Mouse (Mus musculus): Measurements from ENCODE around the gene Foxc2. TPM values are rescaled to one million over a fixed set of nuclear protein-coding genes. Genes with fewer than 3 reads are reported as not detected.
A peak's percentile ranks its signal among the peaks of the same experiment; 100 is the strongest.

Gene Foxc2
- polyA plus RNA-seq, 1 experiment: 1.3 TPM

GRCm38 (mm10) chr8:121079201-121079600 lies 36.8 kb upstream of the Foxc2 start:
- Histone ChIP-seq H3K4me1 (ENCODE audit: control insufficient read depth, insufficient read depth, low read length) (no peaks in the 10 kb centered on the region), H3K4me3 (ENCODE audit: insufficient read depth, low read length) (no peak overlapping the region), H3K27ac (ENCODE audit: insufficient read depth, low read length) (no peak overlapping the region)
- TF ChIP-seq POLR2A (IDR thresholded peaks at IDR 0.05; ENCODE audit: extremely low read depth, insufficient read depth, low read length): no peak
- TF ChIP-seq CTCF (IDR thresholded peaks at IDR 0.05; ENCODE audit: extremely low read depth, insufficient read depth, low read length): no peak

- TF ChIP-seq CTCF (IDR thresholded peaks at IDR 0.05; ENCODE audit: extremely low read depth, insufficient read depth, low read length): no peak
- no peak for TF ChIP-seq POLR2A (IDR thresholded peaks at IDR 0.05; ENCODE audit: extremely low read depth, insufficient read depth, low read length)
- no peak overlapping the region for H3K27ac ChIP-seq (ENCODE audit: insufficient read depth, low read length)
- no peak overlapping the region for H3K4me3 ChIP-seq (ENCODE audit: insufficient read depth, low read length)
- H3K4me1 ChIP-seq (ENCODE audit: control insufficient read depth, insufficient read depth, low read length): no peaks in the 10 kb centered on the region
Measured at GRCm38 (mm10) chr8:121079944-121080343, 36.0 kb upstream of the Foxc2 start.

- no peaks in the 10 kb centered on the region for H3K4me1 ChIP-seq (ENCODE audit: control insufficient read depth, insufficient read depth, low read length)
- no peak for TF ChIP-seq POLR2A (IDR thresholded peaks at IDR 0.05; ENCODE audit: extremely low read depth, insufficient read depth, low read length)
- no peak for TF ChIP-seq CTCF (IDR thresholded peaks at IDR 0.05; ENCODE audit: extremely low read depth, insufficient read depth, low read length)
- no peak overlapping the region for H3K27ac ChIP-seq (ENCODE audit: insufficient read depth, low read length)
- no peak overlapping the region for H3K4me3 ChIP-seq (ENCODE audit: insufficient read depth, low read length)
Measured at GRCm38 (mm10) chr8:121080361-121081090, 35.4 kb upstream of the Foxc2 start.

GRCm38 (mm10) chr8:121081398-121081797 lies 34.6 kb upstream of the Foxc2 start:
- Histone ChIP-seq H3K4me1 (ENCODE audit: control insufficient read depth, insufficient read depth, low read length) (no peaks in the 10 kb centered on the region), H3K4me3 (ENCODE audit: insufficient read depth, low read length) (no peak overlapping the region), H3K27ac (ENCODE audit: insufficient read depth, low read length) (no peak overlapping the region)
- TF ChIP-seq POLR2A (IDR thresholded peaks at IDR 0.05; ENCODE audit: extremely low read depth, insufficient read depth, low read length) (no peak), CTCF (IDR thresholded peaks at IDR 0.05; ENCODE audit: extremely low read depth, insufficient read depth, low read length) (no peak)

GRCm38 (mm10) chr8:121082218-121083092 lies 33.5 kb upstream of the Foxc2 start:
- Histone ChIP-seq H3K4me3 (ENCODE audit: insufficient read depth, low read length) (no peak overlapping the region; the same call in 1 of the 2 replicates), H3K27ac (ENCODE audit: insufficient read depth, low read length) (no peak overlapping the region; the same call in 1 of the 2 replicates), H3K4me1 (ENCODE audit: control insufficient read depth, insufficient read depth, low read length) (no peaks in the 10 kb centered on the region)
- TF ChIP-seq CTCF (IDR thresholded peaks at IDR 0.05; ENCODE audit: extremely low read depth, insufficient read depth, low read length): no peak

GRCm38 (mm10) chr8:121083093-121083935 lies 32.7 kb upstream of the Foxc2 start:
- H3K4me3 ChIP-seq (ENCODE audit: insufficient read depth, low read length): peak overlapping the region; percentile 24; the same call in 1 of the 2 replicates
- no peak for TF ChIP-seq CTCF (IDR thresholded peaks at IDR 0.05; ENCODE audit: extremely low read depth, insufficient read depth, low read length)
- no peak for TF ChIP-seq POLR2A (IDR thresholded peaks at IDR 0.05; ENCODE audit: extremely low read depth, insufficient read depth, low read length)
- no peaks in the 10 kb centered on the region for H3K4me1 ChIP-seq (ENCODE audit: control insufficient read depth, insufficient read depth, low read length)
- peak overlapping the region; percentile 45; the same call in 1 of the 2 replicates for H3K27ac ChIP-seq (ENCODE audit: insufficient read depth, low read length)

- H3K4me3 ChIP-seq (ENCODE audit: insufficient read depth, low read length): 0 out of 2 replicates have a peak overlapping the region, but pooled peaks have one; percentile 24
- TF ChIP-seq POLR2A (IDR thresholded peaks at IDR 0.05; ENCODE audit: extremely low read depth, insufficient read depth, low read length) (no peak), CTCF (IDR thresholded peaks at IDR 0.05; ENCODE audit: extremely low read depth, insufficient read depth, low read length) (no peak)
- no peak overlapping the region for H3K27ac ChIP-seq (ENCODE audit: insufficient read depth, low read length)
- no peaks in the 10 kb centered on the region for H3K4me1 ChIP-seq (ENCODE audit: control insufficient read depth, insufficient read depth, low read length)
Measured at GRCm38 (mm10) chr8:121083936-121084209, 32.1 kb upstream of the Foxc2 start.

- Histone ChIP-seq H3K4me1 (ENCODE audit: control insufficient read depth, insufficient read depth, low read length) (no peaks in the 10 kb centered on the region), H3K4me3 (ENCODE audit: insufficient read depth, low read length) (peak within 1 kb of the TSS; percentile 27; the same call in 1 of the 2 replicates), H3K27ac (ENCODE audit: insufficient read depth, low read length) (peak within 1 kb of the TSS; percentile 45)
- TF ChIP-seq CTCF (IDR thresholded peaks at IDR 0.05; ENCODE audit: extremely low read depth, insufficient read depth, low read length): no peak
- TF ChIP-seq POLR2A (IDR thresholded peaks at IDR 0.05; ENCODE audit: extremely low read depth, insufficient read depth, low read length): no peak
Measured at GRCm38 (mm10) chr8:121084210-121084951, 31.6 kb upstream of the Foxc2 start, which contains the start of gene Foxf1. Foxf1 (plus strand) TSS chr8:121084386.
